Mouse (Mus musculus) midbrain, embryonic 11.5 days (tissue): ENCODE results near the gene Tmem168. TPM values are rescaled to one million over a fixed set of nuclear protein-coding genes. Genes with fewer than 3 reads are reported as not detected.

ENCODE experiments used
- ATAC-seq: fragments of 200-750 bp; cut with Nextera tagmentation; 2 replicates; pipeline ENCODE4 v1.8.0; 2017; ENCODE audit warnings: moderate TSS enrichment, moderate library complexity; ENCODE audit not compliant: low FRiP score
- DNase-seq: peaks from one replicate; pipeline ENCODE4 v3.0.0; 2015; ENCODE audit warnings: low spot score; ENCODE audit errors: missing footprints
- H3K27ac ChIP-seq: fragments of 300-500 bp; sonication (generic); 2 replicates; pipeline ENCODE4 v1.5.1; 2014; ENCODE audit warnings: low read depth, low read length
- H3K27me3 ChIP-seq: fragments of 300-500 bp; sonication (generic); 2 replicates; pipeline ENCODE4 v1.6.1; 2014; ENCODE audit warnings: mild to moderate bottlenecking, low read length, moderate library complexity, mixed read lengths; ENCODE audit not compliant: control insufficient read depth, insufficient read depth
- H3K36me3 ChIP-seq: fragments of 300-500 bp; sonication (generic); 2 replicates; pipeline ENCODE4 v1.6.1; 2014; ENCODE audit warnings: mild to moderate bottlenecking, low read length, moderate library complexity, mixed read lengths; ENCODE audit not compliant: control insufficient read depth, insufficient read depth
- H3K4me1 ChIP-seq: fragments of 300-500 bp; sonication (generic); 2 replicates; pipeline ENCODE4 v1.6.1; 2014; ENCODE audit warnings: low read length; ENCODE audit not compliant: control insufficient read depth, insufficient read depth
- H3K4me2 ChIP-seq: fragments of 300-500 bp; sonication (generic); 2 replicates; pipeline ENCODE4 v1.6.1; 2014; ENCODE audit warnings: mild to moderate bottlenecking, moderate library complexity
- H3K4me3 ChIP-seq: fragments of 300-500 bp; sonication (generic); 2 replicates; pipeline ENCODE4 v1.5.1; 2014; ENCODE audit warnings: low read depth, low read length
- H3K9ac ChIP-seq: fragments of 300-500 bp; sonication (generic); 2 replicates; pipeline ENCODE4 v1.6.1; 2014; ENCODE audit warnings: low read length
- H3K9me3 ChIP-seq: fragments of 300-500 bp; sonication (generic); 2 replicates; pipeline ENCODE4 v1.6.1; 2016; ENCODE audit warnings: low read length; ENCODE audit not compliant: control insufficient read depth
- WGBS: fragments of 180-500 bp; shearing (Covaris S2); extraction: QIAGEN DNeasy Blood & Tissue Kit; methylation state at CpG from one replicate; pipeline ENCODE4 v1.1.7; 2014; 5-methylcytosine and 5-hydroxymethylcytosine counted together
- polyA plus RNA-seq: library from polyadenylated mRNA; unstranded; fragments of >200 nt; fragmentation: Nextera tagmentation; extraction: Ambion mirVana; gene quantifications from 2 replicates; pipeline ENCODE4 v1.2.1, GENCODE M21; 2014

Gene Tmem168
- polyA plus RNA-seq, 1 experiment from 2014 or later, result 37.2 TPM

- WGBS, result 77% methylated on average over 7 of the region's 7 CpGs
- no peak for ATAC-seq
- H3K27me3 ChIP-seq, result no peaks in the 10 kb centered on the region
- no peak overlapping the region for H3K27ac ChIP-seq
- no peaks in the 10 kb centered on the region for H3K9me3 ChIP-seq
- H3K4me2 ChIP-seq, result no peak overlapping the region
- H3K4me3 ChIP-seq, result no peak overlapping the region
- no peak for DNase-seq
- H3K36me3 ChIP-seq, result no peaks in the 10 kb centered on the region
- H3K9ac ChIP-seq, result no peak overlapping the region
- H3K4me1 ChIP-seq, result no peaks in the 10 kb centered on the region
Measured at GRCm38 (mm10) chr6:13537275-13537964, 70.5 kb downstream of the Tmem168 start.

Other genes starting within 250 kb of the Tmem168 start
- gene Bmt2, start 69.9 kb upstream of the Tmem168 start, polyA plus RNA-seq, result 26.5 and 29.1 TPM in 2 replicates
- 26.5 and 28.0 TPM in 2 replicates for gene Gpr85, start 231.8 kb upstream of the Tmem168 start, polyA plus RNA-seq